Mouse (Mus musculus) heart, embryonic 16.5 days (tissue): ENCODE measurements around the gene Plekhb2. TPM values are rescaled to one million over a fixed set of nuclear protein-coding genes. Genes with fewer than 3 reads are reported as not detected.
A peak's percentile ranks its signal among the peaks of the same experiment; 100 is the strongest.

Experiments used
- ATAC-seq: fragments of 200-750 bp; cut with Nextera tagmentation; replicated peaks from 2 replicates; pipeline ENCODE4 v1.8.0; 2017; ENCODE audit warnings: moderate number of reproducible peaks; ENCODE audit not compliant: insufficient read depth, low FRiP score; ENCODE audit errors: extremely low read depth
- H3K27ac ChIP-seq: fragments of 300-500 bp; sonication (generic); 2 replicates; pipeline ENCODE4 v1.5.1; 2014; ENCODE audit warnings: mild to moderate bottlenecking, low read length, control low read depth, moderate library complexity
- H3K27me3 ChIP-seq: fragments of 300-500 bp; sonication (generic); 2 replicates; pipeline ENCODE4 v1.6.1; 2014; ENCODE audit warnings: low read length, mixed read lengths; ENCODE audit not compliant: control insufficient read depth, insufficient read depth
- H3K36me3 ChIP-seq: fragments of 300-500 bp; sonication (generic); 2 replicates; pipeline ENCODE4 v1.6.1; 2014; ENCODE audit not compliant: control insufficient read depth, insufficient read depth
- H3K4me1 ChIP-seq: fragments of 300-500 bp; sonication (generic); 2 replicates; pipeline ENCODE4 v1.6.1; 2014; ENCODE audit warnings: low read length, mixed read lengths; ENCODE audit not compliant: control insufficient read depth, insufficient read depth
- H3K4me2 ChIP-seq: fragments of 300-500 bp; sonication (generic); 2 replicates; pipeline ENCODE4 v1.6.1; 2014; ENCODE audit warnings: low read depth, mild to moderate bottlenecking, control low read depth, low read length
- H3K4me3 ChIP-seq: fragments of 300-500 bp; sonication (generic); 2 replicates; pipeline ENCODE4 v1.5.1; 2014; ENCODE audit warnings: mild to moderate bottlenecking, control low read depth, low read length
- H3K9ac ChIP-seq: fragments of 300-500 bp; sonication (generic); 2 replicates; pipeline ENCODE4 v1.6.1; 2014; ENCODE audit warnings: low read length, control low read depth
- H3K9me3 ChIP-seq: fragments of 300-500 bp; sonication (generic); replicated peaks from 2 replicates; pipeline ENCODE4 v1.6.1; 2016; ENCODE audit warnings: low read length; ENCODE audit not compliant: control insufficient read depth
- WGBS: fragments of 180-500 bp; shearing (Covaris S2); extraction: QIAGEN DNeasy Blood & Tissue Kit; methylation state at CpG from one replicate; pipeline ENCODE4 v1.1.7; 2014; 5-methylcytosine and 5-hydroxymethylcytosine counted together
- polyA plus RNA-seq: library from polyadenylated mRNA; unstranded; fragments of >200 nt; fragmentation: Nextera tagmentation; extraction: Ambion mirVana; gene quantifications from 2 replicates; pipeline ENCODE4 v1.2.1, GENCODE M21; 2015

Plekhb2 gene
- polyA plus RNA-seq: 76.2 and 87.3 TPM in 2 replicates

DNA sequence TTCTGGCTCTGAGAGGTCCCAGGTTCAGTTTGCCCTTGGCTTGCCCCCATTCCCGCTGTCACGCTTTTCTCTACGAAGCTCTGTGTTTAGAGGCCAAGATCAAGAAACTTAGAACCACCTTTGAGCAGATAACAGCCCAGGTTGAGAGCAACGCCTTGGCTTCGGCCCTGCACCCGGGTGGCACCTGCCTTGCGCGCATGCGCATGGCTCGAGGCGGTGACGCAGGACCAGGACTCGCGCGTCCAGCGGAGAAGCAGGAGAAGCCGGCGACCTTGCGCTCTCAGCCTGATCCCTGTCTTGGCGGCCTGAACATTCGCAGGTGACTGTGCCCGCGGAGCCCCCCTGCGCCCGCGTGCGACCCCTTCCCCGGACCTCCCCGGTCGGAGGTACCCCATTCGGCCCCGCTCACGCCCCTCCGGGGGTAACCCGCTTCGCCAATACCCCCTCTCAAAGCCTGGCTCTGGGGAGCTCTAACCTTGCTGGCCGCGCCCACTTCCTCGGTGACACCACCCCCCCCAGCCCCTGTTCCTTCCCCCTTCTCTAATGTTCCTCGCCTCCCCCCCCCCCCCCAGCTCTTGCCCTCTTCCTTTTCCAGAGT, at the start of gene Plekhb2:
Plekhb2 (plus strand) TSS at position 232 of the 598 bp plus-strand sequence.
- peaks cover 29% of the 10 kb centered on the region for H3K4me1 ChIP-seq
- WGBS: under 1% methylated on average over 37 of the region's 40 CpGs
- H3K9me3 ChIP-seq: no peaks in the 10 kb centered on the region
- peak within 1 kb of the TSS; percentile 94 for H3K9ac ChIP-seq
- H3K4me2 ChIP-seq: peak within 1 kb of the TSS; percentile 82
- ATAC-seq: peak; percentile 86
- no peaks in the 10 kb centered on the region for H3K36me3 ChIP-seq
- peak within 1 kb of the TSS; percentile 82 for H3K27ac ChIP-seq
- peak within 1 kb of the TSS; percentile 89 for H3K4me3 ChIP-seq
- H3K27me3 ChIP-seq: no peaks in the 10 kb centered on the region

DNA sequence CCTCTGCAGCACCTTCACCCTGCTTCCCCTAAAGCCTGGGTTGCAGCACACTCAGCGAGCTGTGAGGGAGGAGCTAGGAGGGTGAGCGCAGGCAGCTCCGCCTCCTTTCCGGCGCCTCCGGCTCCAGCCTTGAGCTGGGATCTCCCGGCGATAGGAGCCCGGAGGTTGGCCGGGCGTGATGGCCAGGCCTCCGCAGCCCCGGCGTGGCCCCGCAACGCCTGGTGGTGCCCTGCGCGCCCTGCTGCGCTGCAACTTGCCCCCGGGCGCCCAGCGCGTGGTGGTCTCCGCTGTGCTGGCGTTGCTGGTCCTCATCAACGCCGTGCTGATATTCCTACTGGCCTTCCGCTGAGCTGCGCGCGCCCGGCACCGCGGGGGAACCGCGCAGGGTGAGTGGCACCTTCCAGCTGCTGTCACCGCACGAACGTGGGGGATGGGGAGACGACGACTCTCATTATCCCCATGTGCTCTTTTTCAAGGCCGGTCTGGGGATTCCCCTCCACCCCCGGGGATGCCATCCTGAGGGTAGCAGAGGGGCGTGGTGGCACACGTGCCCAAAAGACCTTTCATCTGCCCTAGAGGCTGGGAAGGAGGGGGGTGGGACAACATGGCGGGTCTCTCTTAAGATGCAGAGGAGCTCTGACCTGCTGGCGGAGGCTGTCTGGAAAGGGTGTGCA, 48.0 kb upstream of the Plekhb2 start:
- H3K4me2 ChIP-seq: peak overlapping the region; percentile 78
- peak overlapping the region; percentile 67 for H3K9ac ChIP-seq
- no peaks in the 10 kb centered on the region for H3K36me3 ChIP-seq
- H3K27ac ChIP-seq: no peak overlapping the region
- no peaks in the 10 kb centered on the region for H3K9me3 ChIP-seq
- H3K27me3 ChIP-seq: no peaks in the 10 kb centered on the region
- peak overlapping the region; percentile 60 for H3K4me3 ChIP-seq
- peak; percentile 83 for ATAC-seq
- peaks cover 9% of the 10 kb centered on the region for H3K4me1 ChIP-seq
- under 1% methylated on average over 47 of the region's 47 CpGs for WGBS

DNA sequence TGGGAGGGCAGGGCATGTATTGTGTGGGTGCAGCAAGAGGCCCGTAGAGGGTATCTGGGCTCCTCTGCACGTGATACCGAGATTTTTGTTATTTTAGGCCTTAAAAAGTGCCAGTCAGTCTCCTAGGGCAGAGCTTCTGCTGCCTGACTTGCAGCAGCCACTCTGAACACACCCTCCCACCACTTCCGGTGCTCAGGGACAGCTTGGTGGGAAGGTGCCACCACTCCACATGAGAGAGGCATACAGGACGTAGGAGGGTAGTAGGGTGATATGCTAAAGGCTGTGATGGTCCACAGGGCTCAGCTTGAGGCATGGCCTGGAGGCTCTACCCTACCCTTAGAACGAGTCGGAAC, 47.5 kb upstream of the Plekhb2 start:
- Histone ChIP-seq H3K4me1 (peaks cover 9% of the 10 kb centered on the region), H3K27me3 (no peaks in the 10 kb centered on the region), H3K4me2 (peak overlapping the region; percentile 78), H3K4me3 (peak overlapping the region; percentile 60), H3K27ac (no peak overlapping the region), H3K9ac (peak overlapping the region; percentile 67), H3K36me3 (peaks cover 2% of the 10 kb centered on the region; the same call in 1 of the 2 replicates), H3K9me3 (no peaks in the 10 kb centered on the region)
- ATAC-seq: peak; percentile 4; the same call in 1 of the 2 replicates
- WGBS: 29% methylated on average over 7 of the region's 7 CpGs

DNA sequence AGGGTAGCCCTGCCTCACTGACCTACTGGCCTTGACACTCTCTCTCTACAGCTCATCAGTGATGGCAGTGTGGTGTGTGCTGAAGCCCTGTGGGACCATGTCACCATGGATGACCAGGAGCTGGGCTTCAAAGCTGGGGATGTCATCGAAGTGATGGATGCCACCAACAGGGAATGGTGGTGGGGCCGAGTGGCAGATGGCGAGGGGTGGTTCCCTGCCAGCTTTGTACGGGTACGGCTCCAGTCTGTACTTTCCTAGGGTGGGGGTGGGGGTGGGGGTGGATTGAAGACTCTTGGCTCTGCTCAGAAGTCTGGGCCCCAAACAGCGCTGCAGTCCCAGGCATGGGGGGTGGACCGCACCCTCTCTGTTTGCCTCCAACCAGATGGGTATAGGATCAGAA, 44.9 kb upstream of the Plekhb2 start:
- no peak for ATAC-seq
- peaks cover 9% of the 10 kb centered on the region for H3K4me1 ChIP-seq
- no peak overlapping the region for H3K9ac ChIP-seq
- H3K27ac ChIP-seq: no peak overlapping the region
- 90% methylated on average over 7 of the region's 7 CpGs for WGBS
- H3K36me3 ChIP-seq: peaks cover 2% of the 10 kb centered on the region; the same call in 1 of the 2 replicates
- no peaks in the 10 kb centered on the region for H3K27me3 ChIP-seq
- no peaks in the 10 kb centered on the region for H3K9me3 ChIP-seq
- H3K4me2 ChIP-seq: no peak overlapping the region
- no peak overlapping the region for H3K4me3 ChIP-seq

DNA sequence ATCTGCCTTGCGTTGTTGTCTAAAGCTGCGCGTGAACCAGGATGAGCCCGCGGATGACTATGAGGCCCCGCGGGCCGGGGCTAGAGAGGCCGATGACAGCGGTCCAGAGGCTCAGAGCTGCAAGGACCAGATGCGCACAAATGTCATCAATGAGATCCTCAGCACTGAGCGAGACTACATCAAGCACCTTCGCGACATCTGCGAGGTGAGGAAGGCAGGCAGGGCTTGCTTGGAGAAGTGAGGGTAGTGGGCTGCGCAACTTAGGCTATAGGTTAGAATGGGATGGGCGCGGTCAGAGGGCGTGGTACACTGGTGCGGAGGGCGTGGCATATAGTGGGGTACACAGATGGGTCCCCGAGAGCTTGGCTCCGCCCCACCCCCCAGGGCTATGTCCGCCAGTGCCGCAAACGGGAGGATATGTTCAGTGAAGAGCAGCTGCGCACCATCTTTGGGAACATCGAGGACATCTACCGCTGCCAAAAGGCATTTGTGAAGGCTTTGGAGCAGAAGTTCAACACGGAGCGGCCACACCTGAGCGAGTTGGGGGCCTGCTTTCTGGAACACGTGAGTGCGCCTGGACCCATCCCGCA, 43.8 kb upstream of the Plekhb2 start:
- Histone ChIP-seq H3K27me3 (no peaks in the 10 kb centered on the region), H3K9ac (no peak overlapping the region; the same call in 1 of the 2 replicates), H3K9me3 (no peaks in the 10 kb centered on the region), H3K4me1 (peaks cover 8% of the 10 kb centered on the region), H3K36me3 (peaks cover 6% of the 10 kb centered on the region), H3K27ac (no peak overlapping the region), H3K4me2 (no peak overlapping the region), H3K4me3 (no peak overlapping the region)
- WGBS: 33% methylated on average over 35 of the region's 35 CpGs
- ATAC-seq: no peak

DNA sequence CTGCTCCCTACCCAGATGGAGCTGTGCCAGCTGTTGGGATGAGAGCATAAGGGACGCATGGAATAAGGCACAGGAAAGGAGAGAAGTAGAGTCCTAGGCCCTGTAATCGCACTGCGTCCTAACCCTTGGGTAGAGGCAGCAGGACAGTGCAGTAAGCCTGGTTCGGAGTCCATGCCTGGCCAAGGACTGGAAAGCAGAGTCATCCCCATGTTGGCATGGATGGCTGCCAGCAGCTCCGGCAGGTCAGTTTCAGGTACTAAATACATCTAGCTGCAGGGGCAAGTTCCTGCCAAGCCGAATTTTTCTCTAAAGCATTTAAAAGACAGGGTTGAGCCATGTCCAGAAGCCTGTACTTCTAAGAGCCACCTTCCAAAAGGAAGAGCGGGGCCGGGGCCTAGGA, 41.3 kb upstream of the Plekhb2 start:
- Histone ChIP-seq H3K27ac (no peak overlapping the region), H3K27me3 (no peaks in the 10 kb centered on the region), H3K4me3 (no peak overlapping the region), H3K9ac (no peak overlapping the region), H3K9me3 (no peaks in the 10 kb centered on the region), H3K4me1 (peaks cover 2% of the 10 kb centered on the region; the same call in 1 of the 2 replicates), H3K36me3 (peaks cover 14% of the 10 kb centered on the region), H3K4me2 (no peak overlapping the region)
- ATAC-seq: no peak
- WGBS: 87% methylated on average over 8 of the region's 8 CpGs

DNA sequence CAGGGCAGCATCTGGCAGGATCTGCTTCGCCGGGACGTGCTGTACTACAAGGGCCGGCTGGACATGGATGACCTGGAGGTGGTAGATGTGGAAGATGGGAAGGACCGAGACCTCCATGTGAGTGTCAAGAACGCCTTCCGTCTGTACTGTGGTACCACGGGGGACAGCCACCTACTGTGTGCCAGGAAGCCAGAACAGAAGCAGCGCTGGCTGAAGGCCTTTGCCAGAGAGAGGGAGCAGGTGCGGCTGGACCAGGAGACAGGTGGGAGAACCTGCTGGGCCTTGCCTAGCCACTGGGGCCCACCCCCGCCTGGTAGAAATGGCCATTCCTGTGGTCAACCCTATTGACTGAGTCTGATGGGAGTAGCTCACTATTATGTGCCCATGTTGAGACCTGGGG, 39.5 kb upstream of the Plekhb2 start:
- ATAC-seq: no peak
- no peak overlapping the region for H3K27ac ChIP-seq
- WGBS: 82% methylated on average over 11 of the region's 11 CpGs

DNA sequence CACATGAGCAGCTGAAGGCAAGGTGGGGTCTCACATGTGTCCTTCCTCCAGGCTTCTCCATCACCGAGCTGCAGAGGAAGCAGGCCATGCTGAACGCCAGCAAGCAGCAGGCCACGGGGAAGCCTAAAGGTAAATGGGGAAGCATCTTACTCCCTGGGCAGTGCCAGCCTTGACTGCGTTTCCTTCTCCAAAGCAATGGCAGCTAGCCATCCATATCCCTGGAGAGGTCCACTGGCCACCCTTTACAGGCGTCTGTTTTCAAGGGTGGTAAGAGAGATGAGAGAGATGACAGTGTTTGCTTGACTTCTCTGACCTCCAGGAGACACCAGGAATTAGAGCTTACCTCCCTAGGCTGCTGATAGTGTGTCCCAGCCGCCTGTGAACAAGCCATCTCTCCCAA, 38.7 kb upstream of the Plekhb2 start:
- H3K4me1 ChIP-seq: peaks cover 2% of the 10 kb centered on the region; the same call in 1 of the 2 replicates
- H3K27ac ChIP-seq: no peak overlapping the region
- H3K9me3 ChIP-seq: no peaks in the 10 kb centered on the region
- no peak for ATAC-seq
- no peak overlapping the region for H3K9ac ChIP-seq
- no peak overlapping the region for H3K4me2 ChIP-seq
- H3K4me3 ChIP-seq: no peak overlapping the region
- no peaks in the 10 kb centered on the region for H3K27me3 ChIP-seq
- peaks cover 31% of the 10 kb centered on the region for H3K36me3 ChIP-seq
- 67% methylated on average over 6 of the region's 6 CpGs for WGBS

More for the DNA sequence above, 39.5 kb upstream of the Plekhb2 start:
- H3K9ac ChIP-seq: no peak overlapping the region
- no peak overlapping the region for H3K4me3 ChIP-seq
- H3K27me3 ChIP-seq: no peaks in the 10 kb centered on the region
- H3K4me1 ChIP-seq: peaks cover 2% of the 10 kb centered on the region; the same call in 1 of the 2 replicates
- H3K9me3 ChIP-seq: no peaks in the 10 kb centered on the region
- peaks cover 26% of the 10 kb centered on the region for H3K36me3 ChIP-seq
- no peak overlapping the region for H3K4me2 ChIP-seq

DNA sequence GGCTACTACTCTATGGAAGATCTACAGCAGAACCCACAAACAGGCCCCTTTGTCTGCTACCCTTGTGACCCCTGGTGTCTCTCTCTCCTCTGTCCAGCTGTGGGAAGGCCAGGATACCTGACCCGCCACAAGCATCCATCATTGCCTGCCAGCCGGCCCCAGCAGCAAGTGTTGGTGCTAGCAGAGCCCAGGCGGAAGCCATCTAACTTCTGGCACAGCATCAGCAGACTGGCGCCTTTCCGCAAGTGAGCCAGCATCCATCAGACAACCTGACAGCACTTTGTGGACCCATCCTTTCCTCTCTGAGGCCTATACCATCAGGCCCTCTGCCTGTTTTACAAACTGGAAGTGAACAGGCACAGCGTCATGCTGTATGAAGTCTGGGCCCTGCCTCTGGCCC, 38.2 kb upstream of the Plekhb2 start:
- Histone ChIP-seq H3K9me3 (no peaks in the 10 kb centered on the region), H3K27ac (no peak overlapping the region), H3K4me2 (no peak overlapping the region), H3K4me3 (no peak overlapping the region), H3K9ac (no peak overlapping the region), H3K4me1 (peaks cover 2% of the 10 kb centered on the region; the same call in 1 of the 2 replicates), H3K27me3 (no peaks in the 10 kb centered on the region), H3K36me3 (peaks cover 36% of the 10 kb centered on the region)
- ATAC-seq: no peak
- WGBS: 67% methylated on average over 6 of the region's 6 CpGs
